Mouse (Mus musculus) adrenal gland, postnatal 4 days (tissue): ENCODE data around the gene Ttpal. TPM values are rescaled to one million over a fixed set of nuclear protein-coding genes. Genes with fewer than 3 reads are reported as not detected.

ENCODE experiments used
- DNase-seq, 2 experiments: peaks; one replicate each; pipeline ENCODE4 v3.0.0; 2021 to 2022; ENCODE audit warnings: low spot score in 2 of 2, mixed read lengths in 2 of 2
- total RNA-seq, 2 experiments: library from RNA; stranded (reverse); gene quantifications; 2 replicates each; pipeline ENCODE4 v1.2.3; 2021

The Ttpal gene
- total RNA-seq, 2 experiments from 2014 or later, result 27.9 to 30.5 TPM

DNA sequence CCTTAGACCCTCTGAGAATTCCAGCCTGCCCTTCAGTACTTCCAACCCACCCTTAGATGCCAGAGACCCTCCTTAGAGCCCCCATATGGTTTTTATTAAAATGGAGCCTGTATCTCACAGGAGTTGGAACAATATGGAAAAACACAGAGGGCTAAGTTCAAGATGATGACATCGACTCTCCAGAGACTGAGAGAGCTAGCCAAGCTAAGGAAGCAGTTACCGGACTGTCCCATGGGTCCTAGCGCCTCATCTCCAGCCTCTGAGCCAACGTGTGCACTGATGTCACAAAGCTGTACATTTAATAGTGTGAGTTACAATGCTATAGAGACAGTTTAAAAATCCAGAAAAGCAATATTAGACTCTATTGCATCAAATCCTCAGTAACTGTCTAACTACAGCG, 11.1 kb upstream of the Ttpal start:
- DNase-seq, result no peak

DNA sequence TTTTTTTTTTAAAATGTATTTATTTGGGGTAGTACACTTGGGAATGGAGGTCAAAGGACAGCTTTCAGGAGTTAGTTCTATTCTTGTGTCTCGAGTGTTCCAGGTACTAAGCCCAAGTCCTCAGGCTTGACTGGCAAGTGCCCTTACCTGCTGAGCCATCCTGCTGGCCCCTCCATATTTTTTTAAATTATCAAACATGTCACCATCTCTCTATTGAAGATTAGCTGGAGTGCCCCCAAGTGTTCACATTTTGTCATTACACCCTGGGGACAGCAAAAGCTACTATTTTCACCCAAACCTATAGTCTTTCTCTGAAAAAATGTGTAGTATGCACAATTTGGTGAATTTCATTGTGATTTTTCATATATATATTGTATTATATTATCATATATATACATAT, 10.0 kb upstream of the Ttpal start:
- DNase-seq, result no peak

DNA sequence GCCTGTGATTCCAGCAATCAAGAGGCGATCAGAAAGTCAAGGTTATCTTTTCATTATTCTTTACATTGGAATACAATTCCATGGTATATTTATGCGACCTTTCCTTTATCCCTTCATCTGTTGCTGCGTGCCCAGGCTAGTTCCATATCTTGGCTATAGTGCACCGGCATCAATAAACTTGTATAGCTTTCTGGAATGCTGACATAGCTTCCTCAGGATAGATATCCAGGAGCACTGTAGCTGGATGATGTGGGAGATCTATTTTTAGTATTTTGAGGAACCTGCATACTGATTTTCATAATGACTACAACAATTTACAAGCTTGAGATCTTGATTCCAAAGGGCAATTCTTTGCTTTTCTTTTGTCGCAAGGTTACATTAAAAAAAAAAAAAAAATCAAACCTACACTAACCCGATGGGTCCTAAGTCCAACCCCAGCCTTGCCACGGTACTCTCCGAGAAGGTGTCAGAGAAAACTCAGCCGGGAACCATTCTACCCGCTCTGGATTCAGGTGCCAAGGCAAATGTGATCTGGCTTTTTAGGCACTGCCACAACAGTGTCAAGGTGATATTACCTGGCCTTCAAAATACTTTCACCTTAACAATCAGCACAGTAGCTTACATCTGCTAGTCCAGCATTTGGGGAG, 8.4 kb upstream of the Ttpal start:
- no peak for DNase-seq

DNA sequence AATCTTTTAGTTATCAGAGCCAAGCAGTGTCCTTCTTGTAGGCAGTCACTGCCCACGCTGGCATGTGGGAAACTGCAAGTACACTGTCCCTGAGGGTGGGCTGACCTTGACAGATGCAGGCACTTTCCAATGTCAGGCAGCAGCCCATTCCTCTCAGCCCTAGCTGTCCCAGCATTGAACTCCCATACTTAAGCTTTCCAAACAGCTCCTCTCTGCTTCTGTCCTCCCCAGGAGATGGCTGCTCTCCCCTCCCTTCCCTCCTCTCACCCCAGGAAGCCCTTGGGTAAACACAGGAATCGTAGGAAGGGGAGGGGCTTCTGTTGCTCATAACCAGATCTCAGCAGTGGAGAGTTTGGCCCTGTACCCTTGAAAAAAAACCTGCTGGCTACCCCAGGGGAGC, 7.0 kb upstream of the Ttpal start:
- DNase-seq, result no peak

DNA sequence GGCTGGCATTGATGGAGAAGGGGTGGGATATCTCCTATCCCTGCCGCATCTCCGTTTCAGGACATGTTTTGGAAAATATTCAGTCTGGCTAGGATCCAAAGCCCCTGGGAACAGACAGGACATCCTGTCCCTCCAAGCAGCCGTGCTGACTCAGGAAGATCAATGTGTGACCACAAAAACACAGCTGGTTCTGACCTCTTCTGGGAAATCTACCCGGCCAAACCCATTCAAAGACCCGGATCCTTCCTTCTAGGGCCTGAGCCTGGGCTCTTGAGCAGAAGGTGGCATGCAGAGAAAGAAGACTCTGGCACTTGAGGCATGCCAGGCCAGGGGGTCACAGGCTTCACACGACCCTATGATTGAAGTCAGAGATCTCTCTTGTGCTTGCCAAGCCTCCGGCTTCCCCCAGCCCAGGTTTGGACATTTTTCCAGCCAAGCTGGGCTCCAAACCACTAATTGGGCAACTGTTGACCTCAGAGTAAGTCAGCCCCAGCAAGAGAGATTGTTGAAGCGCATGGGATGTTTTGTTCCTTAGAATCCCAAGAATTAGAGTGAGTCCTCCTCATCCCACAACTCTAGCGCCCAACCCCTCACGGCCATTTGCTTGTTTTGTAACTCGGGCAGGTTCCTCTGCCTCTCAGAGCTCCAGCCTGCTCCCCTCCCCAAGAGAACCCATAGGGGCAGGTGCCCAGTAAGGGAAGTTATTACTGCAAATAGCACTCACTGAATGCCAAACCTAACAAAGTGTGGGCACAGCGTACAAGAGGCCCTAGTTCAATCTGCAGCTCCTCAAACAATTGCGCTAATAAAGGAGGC, 5.8 kb upstream of the Ttpal start:
- no peak for DNase-seq

DNA sequence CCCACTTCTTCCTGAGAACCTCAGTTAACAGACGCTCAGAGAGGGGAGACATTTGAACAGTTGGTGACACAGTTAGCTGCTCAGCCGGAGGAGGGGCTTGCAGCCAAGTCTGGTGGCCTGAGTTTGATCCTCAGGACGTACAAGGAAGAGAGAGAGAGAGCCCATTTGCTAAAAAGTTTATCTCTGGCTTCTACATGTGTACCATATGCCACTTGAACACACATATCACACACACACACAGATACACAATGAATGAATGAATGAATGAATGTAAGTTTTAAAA, 5.3 kb upstream of the Ttpal start:
- DNase-seq, result no peak

DNA sequence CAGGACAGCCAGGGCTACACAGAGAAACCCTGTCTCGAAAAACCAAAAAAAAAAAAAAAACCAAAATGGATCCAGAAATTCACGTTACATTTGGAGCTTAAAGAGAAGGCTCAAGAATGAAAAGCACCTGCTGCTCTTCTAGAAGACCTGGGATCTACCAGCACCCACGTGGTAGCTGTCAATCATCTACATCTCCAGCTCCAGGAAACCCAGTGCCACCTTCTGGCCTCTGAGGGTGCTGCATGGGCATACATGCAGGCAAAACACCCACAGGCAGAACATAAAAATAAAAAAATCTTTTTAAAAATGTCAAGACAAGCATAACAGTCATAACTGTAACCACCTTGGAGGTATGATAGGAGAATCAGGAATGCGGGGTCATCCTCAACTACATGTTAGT, 4.5 kb upstream of the Ttpal start:
- peak in 1 of 2 experiments; percentile 26 for DNase-seq

DNA sequence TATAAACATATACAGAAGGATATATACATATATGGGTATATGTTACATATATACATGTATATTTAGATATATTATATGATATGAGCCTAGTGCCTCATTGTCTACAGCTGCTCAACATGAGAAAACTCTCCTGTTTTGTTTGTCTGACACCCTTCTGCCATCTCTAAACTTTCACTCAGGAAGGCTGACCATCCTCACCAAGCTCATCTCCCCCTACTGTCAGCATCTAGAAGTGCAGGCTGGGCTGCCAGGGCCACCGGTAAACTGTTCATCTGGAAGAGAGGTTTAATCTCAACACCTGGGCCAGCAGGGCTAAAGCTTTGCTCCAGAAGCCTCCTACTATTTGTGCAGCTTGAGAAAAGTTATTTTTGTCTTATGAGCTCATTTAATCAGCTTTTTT, 2.9 kb upstream of the Ttpal start:
- peak in 1 of 2 experiments; percentile 43 for DNase-seq

DNA sequence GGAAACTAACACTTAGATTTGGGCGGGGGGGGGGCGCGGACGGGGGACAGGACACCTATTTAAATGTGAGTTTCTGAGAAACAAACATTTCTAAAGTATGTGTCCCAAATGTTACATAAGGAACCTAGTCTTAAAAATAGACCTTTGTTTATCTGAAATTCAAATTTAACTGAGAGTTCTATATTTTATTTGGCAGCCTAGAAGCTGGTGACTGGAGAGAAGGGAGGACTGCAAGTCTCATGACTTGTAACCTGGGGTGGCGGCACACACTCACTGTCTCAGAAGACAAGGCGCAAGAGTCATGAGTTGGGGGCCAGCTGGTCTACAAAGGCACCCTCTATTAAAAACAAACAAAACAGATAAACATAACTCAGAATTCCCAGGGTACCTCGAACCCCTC, 1.0 kb upstream of the Ttpal start:
- DNase-seq, result no peak

DNA sequence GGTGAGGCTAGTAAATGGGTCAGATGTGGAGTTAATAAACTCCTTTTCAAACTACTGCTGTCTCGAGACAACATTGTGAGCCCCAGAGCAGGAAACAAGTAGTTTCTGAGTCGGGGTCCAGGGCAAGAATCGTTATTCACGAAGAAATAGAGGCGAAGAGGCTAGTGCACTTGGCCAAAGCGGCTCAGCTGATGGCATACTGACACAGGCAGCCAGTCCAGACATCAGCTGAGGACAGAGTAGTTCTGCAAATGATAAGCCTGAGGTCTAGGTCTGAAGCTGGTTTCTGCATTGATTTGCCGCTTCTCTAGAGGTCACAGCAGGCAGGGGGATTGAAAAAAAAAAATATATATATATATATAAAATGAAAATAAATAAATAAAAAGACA, 408 bp upstream of the Ttpal start:
- DNase-seq, result no peak

DNA sequence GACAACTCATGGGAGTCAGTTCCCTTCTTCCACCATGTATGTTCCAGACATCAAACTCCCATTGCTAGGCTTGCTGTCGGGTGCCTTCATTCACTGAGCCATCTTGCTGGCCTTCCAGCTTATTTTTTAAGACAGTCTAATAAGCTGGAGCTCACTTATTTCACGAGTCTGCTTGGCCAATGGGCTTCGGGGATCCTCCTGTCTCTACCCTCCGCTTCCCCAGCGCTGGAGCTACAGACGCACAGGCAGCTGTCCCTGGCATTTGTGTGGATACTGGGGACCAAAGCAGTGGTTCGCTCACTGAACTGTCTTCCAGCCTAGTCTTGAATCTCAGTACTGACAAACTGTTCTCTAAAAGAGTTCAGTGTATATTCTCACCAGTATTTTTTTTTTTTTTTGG, 4.0 kb downstream of the Ttpal start:
- no peak for DNase-seq

DNA sequence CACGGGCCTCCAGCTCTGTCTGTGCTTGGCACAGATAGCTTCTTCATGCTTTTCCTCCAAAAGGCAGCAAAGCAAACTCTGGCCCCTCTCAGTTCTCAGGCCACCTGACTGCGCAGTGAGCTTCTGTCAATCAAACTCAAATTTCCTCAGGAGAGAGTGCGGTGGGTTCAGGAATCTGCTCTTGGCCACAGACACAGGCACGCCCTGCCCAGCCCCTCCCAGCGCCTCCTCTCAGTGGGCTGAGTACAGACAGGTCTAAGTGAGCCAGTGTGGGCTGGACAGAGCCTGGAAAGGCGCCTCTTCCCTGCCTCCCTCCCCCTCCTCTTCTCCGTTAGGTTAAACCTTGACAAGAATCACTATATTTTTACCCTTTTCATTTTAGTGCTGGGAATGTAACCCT, 5.9 kb downstream of the Ttpal start:
- DNase-seq, result no peak

DNA sequence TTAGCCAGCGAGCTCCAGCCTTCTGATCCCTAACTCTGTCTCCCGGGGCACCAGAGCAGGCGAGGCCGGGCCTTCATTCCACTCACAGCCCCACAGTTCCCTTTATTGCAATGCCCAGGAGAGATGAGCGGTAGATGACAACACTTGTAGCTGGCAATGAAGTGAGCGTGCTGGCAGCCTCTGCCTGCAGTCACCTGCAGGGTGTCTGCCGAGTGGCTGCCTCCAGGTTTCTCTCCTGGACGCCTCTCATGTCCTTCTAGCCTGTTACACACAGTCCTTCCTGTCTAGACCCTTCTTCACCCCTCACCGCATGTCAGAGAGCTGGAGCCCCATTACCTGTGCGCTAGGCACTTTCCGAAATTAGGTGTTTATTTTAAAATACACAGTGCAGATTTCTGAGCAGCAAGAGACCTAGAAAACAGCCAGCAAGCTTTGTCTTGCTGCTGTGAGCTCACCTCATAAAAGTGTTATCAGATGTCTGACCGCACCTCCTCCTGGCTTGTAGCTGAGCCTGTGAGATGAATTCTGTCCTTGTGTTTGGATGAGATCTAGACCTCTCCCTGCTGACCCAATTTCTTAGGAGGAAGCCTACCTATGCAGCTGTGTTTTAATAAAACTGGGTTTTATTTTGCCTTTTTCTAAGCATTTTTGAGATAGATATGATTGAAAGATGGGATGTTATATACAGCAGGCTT, 7.3 kb downstream of the Ttpal start:
- DNase-seq, result no peak

DNA sequence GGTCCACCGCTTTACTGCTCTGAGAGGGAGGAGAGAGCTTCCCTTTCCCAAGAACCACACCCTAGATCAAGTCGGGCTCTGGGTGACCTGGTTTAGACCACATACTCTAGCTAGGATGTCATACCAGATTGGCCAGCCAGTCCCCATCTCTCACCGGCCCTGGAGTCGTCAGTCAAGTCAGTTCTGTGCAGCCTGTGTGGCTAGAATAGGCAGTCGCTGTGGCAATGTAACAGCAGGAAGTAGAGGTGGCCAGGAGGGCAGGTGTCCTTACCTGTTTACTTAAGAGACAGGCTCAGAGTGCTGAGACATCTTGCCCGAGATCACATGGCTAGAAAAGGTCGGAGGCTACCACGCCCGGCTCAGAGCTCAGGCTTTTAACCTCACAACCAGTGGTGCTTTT, 9.1 kb downstream of the Ttpal start:
- DNase-seq, result no peak

DNA sequence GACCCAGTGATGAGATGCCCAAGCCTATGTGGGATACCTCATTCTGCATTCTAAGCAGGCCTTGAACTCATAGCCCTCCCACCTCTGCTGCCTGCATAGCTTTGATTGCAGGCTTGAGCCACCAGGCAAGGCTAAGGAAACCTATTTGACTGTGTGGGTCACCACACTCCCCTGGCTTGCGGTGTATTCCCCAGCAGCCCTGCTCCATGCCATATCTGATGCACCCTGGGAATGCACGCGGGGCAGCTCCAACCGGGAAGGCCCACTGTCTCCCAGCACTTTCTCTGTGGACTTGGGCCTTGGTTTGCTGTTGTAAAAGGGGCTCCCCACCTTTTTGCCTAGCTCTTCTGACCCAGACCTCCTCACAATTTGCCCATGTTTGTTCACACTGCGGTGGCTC, 11.1 kb downstream of the Ttpal start:
- DNase-seq, result no peak

DNA sequence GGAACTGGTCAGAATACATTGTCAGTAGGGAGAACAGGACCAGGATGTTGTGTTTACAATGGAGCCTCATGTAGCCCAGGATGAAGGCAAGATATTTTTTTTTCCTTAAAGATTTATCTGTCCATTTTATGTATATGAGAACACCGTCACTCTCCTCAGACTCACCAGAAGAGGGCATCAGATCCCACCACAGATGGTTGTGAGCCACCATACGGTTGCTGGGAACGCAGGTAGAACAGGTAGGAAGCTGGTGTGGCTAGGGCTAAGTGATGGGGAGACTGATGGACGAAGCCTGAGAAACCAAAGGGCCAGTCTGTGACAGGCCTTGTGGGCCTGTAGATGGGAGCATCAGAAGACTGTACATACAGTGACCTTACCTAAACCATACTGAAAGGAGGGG, 11.9 kb downstream of the Ttpal start:
- DNase-seq, result no peak

DNA sequence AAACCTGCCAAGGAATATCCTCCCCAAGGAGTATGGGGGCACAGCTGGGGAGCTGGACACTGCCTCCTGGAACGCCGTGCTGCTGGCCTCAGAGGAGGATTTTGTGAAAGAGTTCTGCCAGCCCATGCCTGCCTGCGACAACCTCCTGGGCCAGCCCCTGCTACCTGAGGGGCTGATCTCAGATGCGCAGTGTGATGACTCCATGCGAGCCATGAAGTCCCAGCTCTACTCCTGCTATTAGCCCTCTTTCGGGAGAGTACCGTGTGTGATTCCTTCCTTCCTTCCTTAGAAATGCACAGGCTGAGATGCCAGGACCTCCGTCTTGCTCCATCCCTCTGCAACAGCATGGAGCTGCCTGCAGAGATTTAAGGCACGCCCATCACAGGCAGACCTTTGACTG, 13.3 kb downstream of the Ttpal start:
- no peak for DNase-seq

DNA sequence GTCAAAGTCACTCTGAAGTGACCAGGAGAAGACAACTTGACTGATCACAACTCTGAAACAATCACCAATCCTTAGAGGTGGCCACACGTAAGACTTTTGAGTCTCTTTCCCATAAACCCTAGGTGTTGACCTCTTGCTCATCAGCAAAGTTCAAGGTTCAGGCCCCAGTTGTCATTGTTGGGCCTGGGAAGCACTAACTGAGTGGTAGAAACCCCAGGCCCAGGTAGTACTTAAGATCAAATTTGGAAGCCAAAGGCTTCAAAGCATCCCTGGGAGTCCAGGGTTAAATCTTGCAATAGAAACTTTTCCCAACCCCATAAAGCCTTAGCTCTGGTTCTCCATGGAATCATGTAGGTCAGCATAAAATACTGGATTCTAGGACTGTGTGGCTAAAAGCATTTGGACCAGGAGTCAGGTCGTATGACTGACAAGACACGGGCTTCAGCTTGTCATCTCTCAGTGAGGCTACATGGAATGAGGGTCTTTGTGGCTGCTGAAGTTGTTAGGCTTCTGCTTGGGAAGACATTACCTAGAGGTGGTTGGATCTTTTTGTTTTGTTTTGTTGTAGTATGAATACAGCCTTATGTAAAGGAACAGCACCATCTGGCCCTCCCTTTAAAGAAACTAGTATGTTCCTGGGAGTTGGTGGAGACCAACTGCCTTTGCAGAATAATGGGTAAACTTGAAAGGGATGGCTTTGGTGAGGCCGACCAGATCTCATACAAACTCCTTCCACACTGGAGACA, 14.0 kb downstream of the Ttpal start:
- DNase-seq, result no peak

DNA sequence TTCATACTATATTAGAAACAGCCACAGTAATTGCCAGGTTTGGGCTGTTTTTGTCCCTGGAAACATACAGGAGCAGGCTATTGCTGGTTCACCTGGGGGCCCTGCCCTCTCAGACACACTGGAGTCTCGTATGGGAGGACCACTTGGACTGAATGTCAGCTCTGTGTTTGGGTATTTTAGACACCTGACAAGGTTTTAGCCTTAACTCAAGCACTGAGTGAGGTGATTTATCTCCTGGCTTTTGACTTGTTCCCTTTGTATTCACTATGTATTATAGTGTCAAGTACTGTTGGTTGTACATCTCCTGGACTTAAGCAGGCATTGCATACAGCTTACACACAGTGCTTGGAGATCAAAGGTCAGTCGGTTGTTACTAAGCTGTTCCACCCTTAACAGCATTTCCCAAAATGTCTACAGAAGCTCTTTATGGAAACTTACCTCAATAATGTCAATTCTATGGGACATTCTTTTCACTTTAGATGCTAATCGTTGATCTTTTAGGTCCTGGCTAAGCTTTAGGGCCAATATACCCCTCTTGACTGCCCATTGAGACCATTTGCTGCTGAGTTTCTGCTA, 14.6 kb downstream of the Ttpal start:
- DNase-seq, result no peak

DNA sequence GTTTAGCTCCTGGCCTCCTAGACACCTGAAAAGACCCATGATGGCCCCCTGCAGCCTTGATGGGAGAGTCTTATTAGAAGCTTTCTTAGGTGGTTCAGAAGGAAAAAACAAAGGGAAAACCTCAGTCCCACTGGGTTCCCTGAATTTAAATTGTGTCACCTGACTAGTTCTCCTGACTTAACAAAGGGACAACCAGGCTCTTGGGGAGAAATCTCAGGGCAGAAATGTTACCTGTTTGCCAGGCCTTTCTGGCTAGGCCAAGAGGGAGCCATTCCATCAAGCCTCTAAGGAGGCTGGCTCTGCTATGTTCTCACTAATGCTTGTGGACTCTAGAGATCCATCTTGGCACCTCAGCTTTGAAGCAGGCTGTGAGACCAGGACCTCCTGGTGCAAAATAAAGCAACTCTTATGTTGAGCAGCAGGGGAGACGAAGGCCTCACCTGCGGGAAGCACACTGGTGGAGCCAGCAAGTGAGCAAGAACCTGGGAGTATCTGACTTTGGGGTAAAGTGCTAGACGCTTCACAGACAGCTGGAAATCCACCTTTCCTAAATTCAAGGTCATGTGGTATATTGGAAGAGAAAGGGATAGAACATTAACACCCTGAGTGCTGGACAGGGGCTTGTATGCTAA, 15.2 kb downstream of the Ttpal start:
- no peak for DNase-seq

DNA sequence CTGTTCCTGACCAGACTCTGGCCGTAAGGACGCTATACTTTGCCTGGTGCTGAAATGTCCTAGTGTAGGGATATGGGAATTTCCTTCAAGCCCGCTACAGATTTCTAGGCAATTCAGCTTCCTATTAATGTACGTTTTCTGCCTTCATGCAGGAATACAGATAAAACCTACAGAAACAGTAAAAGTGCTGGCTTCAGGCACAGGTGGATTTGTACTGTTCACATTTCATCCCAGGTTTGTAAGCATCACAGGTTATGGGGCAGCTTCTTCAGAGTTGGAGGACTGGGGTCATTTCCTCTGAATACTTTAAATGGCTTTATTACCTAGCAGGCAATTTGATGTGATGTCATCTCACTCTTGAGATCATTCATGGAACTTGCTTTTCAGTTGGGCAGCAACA, 15.8 kb downstream of the Ttpal start:
- DNase-seq, result no peak
